Mouse (Mus musculus): ENCODE results near the gene Atp6v1b1.

DNA sequence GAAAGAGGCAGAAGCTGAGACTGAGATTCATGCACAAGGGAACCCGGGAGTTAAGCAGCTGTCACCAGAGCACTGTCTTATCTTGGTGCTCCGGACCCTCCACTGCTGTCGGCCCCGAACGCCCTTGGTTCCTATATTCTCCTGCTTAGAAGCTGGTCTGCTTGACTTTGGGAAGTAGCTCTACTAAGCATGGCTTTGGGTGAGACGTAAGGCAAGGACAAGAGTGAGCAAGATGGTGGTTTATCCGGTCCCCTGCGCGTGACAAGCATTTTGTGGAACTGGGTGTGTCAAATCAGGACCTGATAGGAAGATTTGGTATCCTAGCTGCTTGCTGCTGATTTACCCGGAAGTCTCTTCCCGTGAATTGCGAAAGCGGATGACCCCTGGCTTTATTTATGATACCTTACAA, 52.7 kb downstream of the Atp6v1b1 start:
- no peak for TF ChIP-seq CTCF (IDR thresholded peaks at IDR 0.05; ENCODE audit: control insufficient read depth, insufficient read depth, low read length)
- TF ChIP-seq POLR2A (IDR thresholded peaks at IDR 0.05; ENCODE audit: borderline replicate concordance, control insufficient read depth, low read depth, low read length), result no peak

Measured in bone marrow, adult 2 months (tissue).